ENCODE assay signal across 8 mouse cellular contexts in genomic region chr16:94537159-94537527, GRCm38 (mm10). TPM values are rescaled to one million over a fixed set of nuclear protein-coding genes. Genes with fewer than 3 reads are reported as not detected.
A peak's percentile ranks its signal among the peaks of the same experiment; 100 is the strongest.
DNase-seq lines count a peak whose midpoint lies in the region; ATAC-seq and TF ChIP-seq lines count a peak whose summit lies in the region.

No protein-coding gene starts in this region.

- H3K9ac ChIP-seq in intestine, embryonic 16.5 days (ENCODE audit: low read depth, low read length) = no peak overlapping the region
- no peak overlapping the region for H3K9ac ChIP-seq in lung, postnatal 0 days (replicated peaks; ENCODE audit: low read depth)
- no peak overlapping the region for H3K9ac ChIP-seq in forebrain, embryonic 12.5 days

- peak; percentile 94 for ATAC-seq in common myeloid progenitor, adult 5-6 weeks (replicated peaks; ENCODE audit: low read depth, poor library complexity, severe bottlenecking)
- ATAC-seq in intestine, embryonic 16.5 days = peak; percentile 97
- ATAC-seq in lung, postnatal 0 days = peak; percentile 92
- no peak for ATAC-seq in forebrain, embryonic 12.5 days (ENCODE audit: low FRiP score)
- ATAC-seq in activated CD4-positive, CD25-positive, alpha-beta regulatory T cell, adult 4 months = no peak

- DNase-seq in adrenal gland, adult (ENCODE audit: inconsistent age in 2 of 2, low spot score in 1 of 2) = peak; percentile 59 to 86
- no peak for DNase-seq in adrenal gland, postnatal 4 days (ENCODE audit: low spot score in 2 of 2)
- DNase-seq in lung, postnatal 0 days (ENCODE audit: low spot score) = peak; percentile 84
- DNase-seq in spleen, postnatal 14 days (ENCODE audit: low spot score in 2 of 2) = no peak

- TF ChIP-seq EP300 in lung, postnatal 0 days (IDR thresholded peaks at IDR 0.05) = no peak

- H3K36me3 ChIP-seq in intestine, embryonic 16.5 days (ENCODE audit: control insufficient read depth, insufficient read depth, low read length) = no peaks in the 10 kb centered on the region
- no peaks in the 10 kb centered on the region for H3K36me3 ChIP-seq in lung, postnatal 0 days (ENCODE audit: insufficient read depth, low read length)
- H3K36me3 ChIP-seq in forebrain, embryonic 12.5 days (replicated peaks) = no peaks in the 10 kb centered on the region

- 26% methylated on average over 9 of the region's 9 CpGs for WGBS in intestine, embryonic 16.5 days
- WGBS in lung, postnatal 0 days = 30% methylated on average over 9 of the region's 9 CpGs
- 76% methylated on average over 9 of the region's 9 CpGs for WGBS in forebrain, embryonic 12.5 days

- no peaks in the 10 kb centered on the region for H3K27me3 ChIP-seq in intestine, embryonic 16.5 days (replicated peaks; ENCODE audit: control insufficient read depth, insufficient read depth, low read length)
- H3K27me3 ChIP-seq in lung, postnatal 0 days (replicated peaks; ENCODE audit: insufficient read depth, low read length) = no peaks in the 10 kb centered on the region
- H3K27me3 ChIP-seq in forebrain, embryonic 12.5 days = no peaks in the 10 kb centered on the region

- H3K4me3 ChIP-seq in intestine, embryonic 16.5 days (ENCODE audit: low read length) = no peak overlapping the region
- H3K4me3 ChIP-seq in lung, postnatal 0 days (ENCODE audit: low read depth, low read length) = no peak overlapping the region
- no peak overlapping the region for H3K4me3 ChIP-seq in forebrain, embryonic 12.5 days (replicated peaks)

- H3K4me1 ChIP-seq in intestine, embryonic 16.5 days (ENCODE audit: control insufficient read depth, insufficient read depth, low read length) = peaks cover 9% of the 10 kb centered on the region
- no peaks in the 10 kb centered on the region; the same call in 1 of the 2 replicates for H3K4me1 ChIP-seq in lung, postnatal 0 days (ENCODE audit: insufficient read depth, low read depth, low read length)
- H3K4me1 ChIP-seq in forebrain, embryonic 12.5 days = no peaks in the 10 kb centered on the region

- H3K4me2 ChIP-seq in intestine, embryonic 16.5 days (ENCODE audit: low read depth, low read length) = peak overlapping the region; percentile 11; the same call in 1 of the 2 replicates
- H3K4me2 ChIP-seq in lung, postnatal 0 days (replicated peaks; ENCODE audit: low read depth, low read length) = no peak overlapping the region
- H3K4me2 ChIP-seq in forebrain, embryonic 12.5 days = no peak overlapping the region

- TF ChIP-seq CTCF in lung, postnatal 0 days (IDR thresholded peaks at IDR 0.05) = no peak

- H3K9me3 ChIP-seq in intestine, embryonic 16.5 days (ENCODE audit: control insufficient read depth, low read length) = no peaks in the 10 kb centered on the region
- no peaks in the 10 kb centered on the region for H3K9me3 ChIP-seq in lung, postnatal 0 days (ENCODE audit: low read length)
- H3K9me3 ChIP-seq in forebrain, embryonic 12.5 days = no peaks in the 10 kb centered on the region

- no peak overlapping the region; the same call in 1 of the 2 replicates for H3K27ac ChIP-seq in intestine, embryonic 16.5 days (ENCODE audit: low read length)
- H3K27ac ChIP-seq in lung, postnatal 0 days (ENCODE audit: low read length) = peak overlapping the region; percentile 76
- no peak overlapping the region for H3K27ac ChIP-seq in forebrain, embryonic 12.5 days

RNA-seq across cellular contexts. Expression of gene Vps26c, which starts 10.5 kb away (rescaled TPM):
- 10 to 100 TPM; 54.8 to 62.6 TPM for total RNA-seq in adrenal gland, postnatal 4 days (2021)
- total RNA-seq in common myeloid progenitor, adult 5-6 weeks (2017) = 9.3 and 20.8 TPM in 2 replicates
- 67.7 and 71.8 TPM in 2 replicates for polyA plus RNA-seq in intestine, embryonic 16.5 days (2015; fragmentation: Nextera tagmentation; extraction: Ambion mirVana)
- 46.6 and 47.5 TPM in 2 replicates for polyA plus RNA-seq in lung, postnatal 0 days (2015; fragmentation: Nextera tagmentation; extraction: Ambion mirVana)
- polyA plus RNA-seq in forebrain, embryonic 12.5 days (2016; fragmentation: Nextera tagmentation; extraction: Ambion mirVana) = 53.3 and 55.6 TPM in 2 replicates
- 10 to 100 TPM; 78.2 to 81.7 TPM for polyA plus RNA-seq in activated CD4-positive, CD25-positive, alpha-beta regulatory T cell, adult 4 months (2017; shearing (Covaris generic))

RNA-seq across cellular contexts. Expression of gene Dyrk1a, which starts 32.7 kb away (rescaled TPM):
- 10 to 100 TPM; 86.3 to 92.5 TPM for total RNA-seq in adrenal gland, postnatal 4 days (2021)
- total RNA-seq in common myeloid progenitor, adult 5-6 weeks (2017) = 72.9 and 77.1 TPM in 2 replicates
- 7.1 and 7.3 TPM in 2 replicates for polyA plus RNA-seq in intestine, embryonic 16.5 days (2015; fragmentation: Nextera tagmentation; extraction: Ambion mirVana)
- polyA plus RNA-seq in lung, postnatal 0 days (2015; fragmentation: Nextera tagmentation; extraction: Ambion mirVana) = 7.7 and 8.0 TPM in 2 replicates
- polyA plus RNA-seq in forebrain, embryonic 12.5 days (2016; fragmentation: Nextera tagmentation; extraction: Ambion mirVana) = 12.0 and 12.8 TPM in 2 replicates
- polyA plus RNA-seq in activated CD4-positive, CD25-positive, alpha-beta regulatory T cell, adult 4 months (2017; shearing (Covaris generic)) = 10 to 100 TPM; 19.2 to 25.6 TPM

Comparison
In these comparisons a context has a peak if more than half of its experiments do, and no peak if none do; other contexts are left out.
1. DNase-seq: peak in adrenal gland, adult (2 of 2) and lung, postnatal 0 days (single experiment); none in adrenal gland, postnatal 4 days (0 of 2) and spleen, postnatal 14 days (0 of 2).
2. ATAC-seq: peak in common myeloid progenitor, adult 5-6 weeks (single experiment), intestine, embryonic 16.5 days (single experiment) and lung, postnatal 0 days (single experiment); none in forebrain, embryonic 12.5 days (single experiment) and activated CD4-positive, CD25-positive, alpha-beta regulatory T cell, adult 4 months (single experiment).